Mouse (Mus musculus) neutrophil, adult 59 days (primary cell): ENCODE measurements around the gene Pnkp. TPM values are rescaled to one million over a fixed set of nuclear protein-coding genes. Genes with fewer than 3 reads are reported as not detected.

Experiments
- total RNA-seq, 2 experiments: library from RNA; stranded (reverse); gene quantifications; 1 replicate in 1 of 2; 2 replicates in 1 of 2; pipeline ENCODE4 v1.2.4; 2023

The Pnkp gene
- 100 to 1,000 TPM; 390 to 443 TPM for total RNA-seq

DNA sequence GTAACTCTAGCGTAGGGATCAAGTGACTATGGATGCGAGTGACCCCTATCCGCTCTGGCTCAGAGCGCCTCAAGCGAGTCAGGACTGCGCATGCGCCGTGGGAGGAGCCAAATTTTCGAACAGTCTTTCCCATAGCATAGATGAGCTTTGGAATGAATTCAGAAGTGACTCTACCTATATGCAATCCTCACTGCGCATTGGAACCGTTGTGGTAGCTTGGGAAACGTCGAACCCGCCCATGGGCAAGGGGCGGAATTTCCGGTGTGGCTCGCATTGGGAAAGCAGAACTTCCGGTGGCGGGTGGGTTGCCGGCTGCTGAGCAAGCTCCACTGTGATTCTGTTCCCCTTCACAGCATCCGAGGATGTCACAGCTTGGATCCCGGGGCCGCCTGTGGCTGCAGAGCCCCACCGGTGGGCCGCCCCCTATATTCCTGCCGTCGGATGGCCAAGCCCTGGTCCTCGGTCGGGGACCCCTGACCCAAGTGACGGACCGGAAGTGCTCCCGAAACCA lies at the start of gene Pnkp:
Gene Pnkp, plus strand, starts transcription at position 98 of the 511 bp plus-strand sequence.

DNA sequence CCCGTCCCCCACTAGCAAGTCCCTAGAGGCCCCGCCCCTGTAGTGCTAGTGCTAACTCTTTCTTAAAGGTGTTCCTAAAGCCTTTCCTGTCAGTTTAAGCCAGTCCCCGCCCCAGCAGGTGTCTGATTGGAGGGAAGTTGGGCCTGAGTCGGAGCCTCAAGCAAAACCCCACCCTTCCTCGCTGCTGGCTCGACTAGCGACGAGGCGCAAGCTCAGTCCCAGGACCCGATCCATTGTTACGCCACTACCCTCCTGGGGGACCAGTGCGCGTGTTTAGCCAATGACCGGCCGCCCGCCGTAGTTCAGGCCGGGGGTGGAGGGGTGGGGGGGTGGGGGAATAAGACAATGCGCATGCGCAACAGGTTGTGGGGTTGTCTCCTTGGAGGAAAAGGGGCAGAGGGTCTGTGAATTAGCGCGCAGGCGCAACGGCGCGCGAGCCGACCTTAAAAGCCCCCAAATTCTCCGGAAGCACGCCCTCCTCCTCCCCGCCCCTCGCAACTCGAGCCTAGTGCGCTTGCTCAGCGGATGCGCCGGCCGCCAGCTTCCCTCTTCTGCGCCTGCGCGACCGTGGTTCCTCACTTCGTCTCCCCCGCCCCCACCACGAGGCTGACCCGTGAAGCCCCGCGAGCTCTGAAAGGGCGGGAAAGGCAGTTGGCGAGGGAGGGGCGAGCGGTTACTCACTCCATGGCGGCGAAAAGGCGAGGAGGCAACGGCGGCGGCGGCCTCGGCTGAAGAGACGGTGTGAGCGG lies 41.0 kb upstream of the Pnkp start, which contains the start of the genes Nup62 and Il4i1:
Gene Nup62, plus strand, starts transcription at position 368 of the 749 bp plus-strand sequence.
Gene Il4i1, plus strand, starts transcription at position 667 of the 749 bp plus-strand sequence.

DNA sequence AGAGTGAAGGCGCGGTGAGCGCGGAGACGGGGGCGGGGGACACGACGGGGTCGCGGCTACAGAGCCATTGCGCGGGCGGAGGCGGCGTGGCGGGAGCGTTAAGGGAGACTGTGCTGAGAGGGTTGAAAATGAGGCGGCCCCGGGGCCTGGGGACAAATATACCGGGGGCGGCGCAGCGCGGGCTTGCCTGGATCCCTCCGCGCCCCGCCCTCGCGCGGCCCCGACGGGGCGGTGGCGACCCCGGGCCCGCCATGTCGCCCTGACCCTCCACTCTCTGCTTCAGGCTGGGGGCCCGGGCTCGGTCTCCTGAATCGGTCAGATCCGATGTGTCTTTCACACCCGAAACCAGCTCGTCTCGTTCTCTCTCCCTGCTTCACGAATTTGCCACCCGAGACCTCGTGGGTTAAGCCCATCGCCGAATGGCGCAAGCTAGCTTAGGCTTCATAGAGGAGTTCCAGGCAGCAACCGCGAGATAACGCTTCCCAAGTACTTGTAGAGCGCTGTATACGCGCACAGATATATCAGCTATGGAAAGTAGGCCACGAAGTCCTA lies 40.4 kb upstream of the Pnkp start, which contains the start of gene Atf5:
Gene Atf5, minus strand, starts transcription at position 189 of the 552 bp plus-strand sequence.

DNA sequence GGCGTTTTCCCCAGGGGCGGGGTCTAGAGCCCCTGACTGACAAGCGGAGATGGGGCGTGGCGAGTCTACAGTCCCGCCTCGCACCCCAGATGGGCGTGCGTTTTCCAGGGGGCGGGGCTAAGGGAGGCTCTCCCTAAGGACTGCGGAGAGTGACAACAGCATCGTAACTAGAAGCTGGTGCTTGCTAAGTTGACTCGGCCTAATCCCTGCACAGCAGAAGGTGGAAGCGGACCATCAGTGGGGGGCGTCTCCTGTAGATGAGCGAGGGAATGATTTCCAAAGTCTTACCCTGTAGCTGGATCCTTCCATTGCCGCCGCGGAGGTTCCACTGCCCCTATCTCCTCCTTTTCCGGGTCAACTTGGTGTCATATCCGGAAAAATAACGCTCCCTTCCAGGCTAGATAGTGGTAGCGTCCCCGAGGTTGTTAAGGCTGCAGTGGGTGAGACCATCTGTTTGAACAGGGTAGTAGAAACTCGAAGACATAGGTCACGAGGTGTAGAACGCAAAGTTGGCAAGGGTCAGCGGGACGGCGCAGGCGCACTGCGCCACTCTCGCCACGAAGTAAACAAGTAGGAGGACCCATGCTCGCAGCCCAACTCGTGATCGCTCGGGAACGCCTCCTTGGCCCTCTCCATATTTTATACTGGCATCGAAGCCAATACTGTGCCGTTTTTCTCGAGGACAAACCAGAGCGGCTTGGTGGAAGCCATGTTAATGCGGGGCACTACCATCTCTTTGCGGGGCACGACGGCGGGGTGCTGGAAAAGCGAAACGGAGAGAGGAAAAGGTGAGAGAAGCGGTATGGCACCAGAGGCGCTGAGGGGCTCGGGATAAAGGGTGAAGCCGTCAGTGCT lies 8.2 kb upstream of the Pnkp start, which contains the start of the genes Akt1s1 and Tbc1d17:
Gene Akt1s1, plus strand, starts transcription at position 431 of the 855 bp plus-strand sequence.
Gene Tbc1d17, minus strand, starts transcription at position 519 of the 855 bp plus-strand sequence.

DNA sequence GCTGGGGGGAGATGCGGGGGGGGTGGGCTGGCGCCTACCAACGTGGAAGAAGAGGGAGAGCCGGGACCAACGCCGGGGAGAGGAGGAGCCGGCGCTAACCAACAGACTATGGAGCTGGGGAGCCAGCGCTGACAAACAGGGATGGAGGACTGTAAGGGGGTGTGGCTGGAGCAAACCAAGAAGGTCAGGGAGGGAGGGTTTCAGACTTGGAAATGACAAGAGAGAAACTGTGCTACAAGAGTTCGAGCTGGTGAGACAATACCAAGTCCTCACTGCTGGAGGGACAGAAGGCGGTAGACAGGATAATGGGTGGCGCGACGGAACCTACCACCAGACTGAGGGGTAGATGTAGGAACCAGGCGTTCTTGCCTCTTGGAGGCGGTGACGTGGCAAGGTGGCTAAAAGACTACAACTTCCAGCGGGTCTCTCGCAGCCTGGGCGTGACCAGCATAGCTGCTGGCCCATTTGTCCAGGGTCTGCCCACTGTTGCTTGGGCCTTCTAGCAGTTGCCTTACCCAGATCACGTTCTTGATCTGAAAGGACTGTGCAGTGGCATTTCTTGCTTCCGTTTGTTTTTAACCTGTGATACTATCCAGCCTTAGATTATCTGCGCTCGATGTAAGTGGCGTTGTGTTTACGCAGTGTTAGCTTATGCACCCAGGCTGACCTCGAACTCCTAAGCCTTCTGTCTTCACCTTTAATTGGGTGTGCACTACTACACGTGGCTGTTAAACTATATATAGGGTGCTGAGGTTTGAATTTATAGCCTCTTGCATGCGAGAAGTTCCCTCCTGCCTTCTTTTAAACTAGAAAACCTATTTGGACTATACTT lies 13.0 kb downstream of the Pnkp start, which contains the start of gene Ptov1:
Gene Ptov1, minus strand, starts transcription at position 92 of the 832 bp plus-strand sequence.

DNA sequence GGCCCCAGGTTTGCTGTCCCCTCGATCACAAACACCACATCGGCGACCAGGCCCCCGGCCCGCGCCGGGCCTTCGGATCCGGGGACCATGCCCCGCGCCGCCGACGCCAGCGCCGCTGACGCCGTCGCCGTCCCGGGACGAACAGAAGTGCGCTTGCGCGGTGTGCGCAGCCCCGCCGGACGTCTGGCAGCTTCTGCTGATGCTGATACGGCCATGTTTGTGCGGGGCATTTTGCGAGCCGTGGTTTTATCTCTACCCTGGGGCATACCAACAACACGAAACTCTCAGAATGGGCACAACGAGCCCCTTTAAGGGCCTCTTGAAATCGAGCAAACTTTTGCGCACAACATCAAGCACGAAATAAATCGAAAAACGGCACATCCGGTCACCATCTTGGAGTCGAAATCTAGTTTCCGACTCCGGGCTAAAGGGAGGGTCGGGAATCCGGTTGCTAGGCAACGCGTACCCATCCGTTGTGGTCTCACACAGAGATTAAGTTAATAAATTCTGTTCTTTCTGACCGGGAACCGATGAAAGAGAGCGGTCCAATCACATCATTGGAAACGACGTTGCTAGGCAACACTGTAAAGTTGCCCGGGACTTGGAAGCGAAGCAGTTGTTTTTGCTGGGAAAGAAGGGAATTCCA lies 35.5 kb downstream of the Pnkp start, which contains the start of gene Med25:
Gene Med25, minus strand, starts transcription at position 437 of the 646 bp plus-strand sequence.

DNA sequence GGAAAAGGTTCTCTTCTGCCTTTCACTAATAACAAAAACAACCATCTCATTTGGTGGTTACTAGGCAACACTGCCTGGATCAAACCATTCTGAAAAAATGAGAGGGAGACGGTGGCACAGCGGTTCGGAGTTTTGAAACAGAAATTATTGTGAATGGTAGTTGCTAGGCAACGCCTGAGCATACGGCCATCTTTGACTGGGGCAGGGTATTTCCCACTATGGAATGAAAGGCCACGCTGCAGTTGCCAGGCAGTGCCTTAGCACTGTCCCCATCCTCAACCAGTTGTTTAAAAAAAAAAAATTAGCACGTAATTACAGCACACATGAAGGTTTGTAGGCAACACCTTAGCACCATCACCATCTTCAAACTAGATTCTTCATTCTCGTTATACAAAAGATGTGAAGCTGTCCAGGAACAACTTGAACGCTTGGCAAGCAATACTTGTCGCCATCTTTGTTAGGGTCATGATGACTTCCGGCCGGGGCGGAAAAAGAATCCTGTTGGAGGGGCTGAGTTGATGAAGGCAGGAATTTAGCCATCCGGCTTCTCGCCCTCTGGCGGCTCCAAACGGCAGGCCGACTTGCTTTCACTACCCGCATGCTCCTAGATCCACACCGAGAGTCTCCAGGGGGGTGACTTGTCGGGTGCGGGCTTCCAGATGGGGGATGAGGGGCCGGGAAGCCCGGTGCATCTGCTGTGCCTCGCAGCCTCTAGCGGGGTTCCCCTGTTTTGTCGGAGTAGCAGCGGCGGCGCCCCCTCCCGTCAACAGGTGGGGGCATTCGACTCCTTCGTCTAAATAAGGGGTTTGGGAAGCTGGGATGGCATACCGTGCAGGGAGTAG lies 38.9 kb downstream of the Pnkp start, which contains the start of gene Fuz:
Gene Fuz, plus strand, starts transcription at position 487 of the 842 bp plus-strand sequence.

Other genes with a start within 250 kb of the Pnkp start
- gene Myh14, start 186.3 kb upstream of the Pnkp start, total RNA-seq: not detected
- not detected for gene Izumo2, start 148.4 kb upstream of the Pnkp start, total RNA-seq
- gene Vrk3, start 108.7 kb upstream of the Pnkp start, total RNA-seq: 10 to 100 TPM; 49.1 to 59.2 TPM
- gene Zfp473, start 106.1 kb upstream of the Pnkp start, total RNA-seq: 1 to 10 TPM; 1.0 to 1.7 TPM
- gene Nup62, start 41.1 kb upstream of the Pnkp start, total RNA-seq: 10 to 100 TPM; 50.3 to 52.5 TPM
- 1 to 10 TPM in 1 of 2 experiments, under 1 TPM in 1; 0.64 to 1.8 TPM for gene Il4i1, start 40.8 kb upstream of the Pnkp start, total RNA-seq
- 1 to 10 TPM; 4.9 to 6.0 TPM for gene Atf5, start 40.5 kb upstream of the Pnkp start, total RNA-seq
- gene Akt1s1, start 8.1 kb upstream of the Pnkp start, total RNA-seq: 10 to 100 TPM; 14.1 to 15.2 TPM
- 10 to 100 TPM; 32.1 to 45.3 TPM for gene Tbc1d17, start 8.1 kb upstream of the Pnkp start, total RNA-seq
- gene Ptov1, start 12.6 kb downstream of the Pnkp start, total RNA-seq: 10 to 100 TPM; 32.3 to 33.9 TPM
- gene Med25, start 35.6 kb downstream of the Pnkp start, total RNA-seq: 10 to 100 TPM; 36.9 to 38.1 TPM
- gene Fuz, start 38.9 kb downstream of the Pnkp start, total RNA-seq: 1 to 10 TPM; 4.6 to 6.1 TPM
- gene Ap2a1, start 72.4 kb downstream of the Pnkp start, total RNA-seq: 10 to 100 TPM; 61.7 to 69.2 TPM
- not detected for gene Tsks, start 86.1 kb downstream of the Pnkp start, total RNA-seq
- under 1 TPM; 0.33 to 0.53 TPM for gene Cpt1c, start 117.7 kb downstream of the Pnkp start, total RNA-seq
- gene Prmt1, start 129.4 kb downstream of the Pnkp start, total RNA-seq: 10 to 100 TPM; 79.2 to 80.4 TPM
- 10 to 100 TPM; 55.8 to 60.1 TPM for gene Irf3, start 140.5 kb downstream of the Pnkp start, total RNA-seq
- 10 to 100 TPM in 1 of 2 experiments, 1 to 10 TPM in 1; 9.3 to 14.3 TPM for gene Bcl2l12, start 141.6 kb downstream of the Pnkp start, total RNA-seq
- 10 to 100 TPM; 57.7 to 58.5 TPM for gene Scaf1, start 159.2 kb downstream of the Pnkp start, total RNA-seq
- gene Rras, start 160.8 kb downstream of the Pnkp start, total RNA-seq: 10 to 100 TPM; 13.6 to 16.8 TPM
- 10 to 100 TPM; 22.7 to 23.8 TPM for gene Prr12, start 195.7 kb downstream of the Pnkp start, total RNA-seq
- gene Nosip, start 205.3 kb downstream of the Pnkp start, total RNA-seq: 10 to 100 TPM; 31.4 to 34.3 TPM
- gene Prrg2, start 205.5 kb downstream of the Pnkp start, total RNA-seq: 10 to 100 TPM; 14.5 to 15.6 TPM
- gene Rcn3, start 235.1 kb downstream of the Pnkp start, total RNA-seq: 1 to 10 TPM in 1 of 2 experiments, under 1 TPM in 1; 0.79 to 2.8 TPM
- gene Fcgrt, start 246.7 kb downstream of the Pnkp start, total RNA-seq: 10 to 100 TPM; 15.6 to 23.0 TPM